Mouse (Mus musculus) heart, embryonic 16.5 days (tissue): Measurements from ENCODE around the gene Eef2k. TPM values are rescaled to one million over a fixed set of nuclear protein-coding genes. Genes with fewer than 3 reads are reported as not detected.

ENCODE experiments used
- ATAC-seq: fragments of 200-750 bp; cut with Nextera tagmentation; replicated peaks from 2 replicates; pipeline ENCODE4 v1.8.0; 2017; ENCODE audit warnings: moderate number of reproducible peaks; ENCODE audit not compliant: insufficient read depth, low FRiP score; ENCODE audit errors: extremely low read depth
- H3K27ac ChIP-seq: fragments of 300-500 bp; sonication (generic); 2 replicates; pipeline ENCODE4 v1.5.1; 2014; ENCODE audit warnings: mild to moderate bottlenecking, low read length, control low read depth, moderate library complexity
- H3K27me3 ChIP-seq: fragments of 300-500 bp; sonication (generic); 2 replicates; pipeline ENCODE4 v1.6.1; 2014; ENCODE audit warnings: low read length, mixed read lengths; ENCODE audit not compliant: control insufficient read depth, insufficient read depth
- H3K36me3 ChIP-seq: fragments of 300-500 bp; sonication (generic); 2 replicates; pipeline ENCODE4 v1.6.1; 2014; ENCODE audit not compliant: control insufficient read depth, insufficient read depth
- H3K4me1 ChIP-seq: fragments of 300-500 bp; sonication (generic); 2 replicates; pipeline ENCODE4 v1.6.1; 2014; ENCODE audit warnings: low read length, mixed read lengths; ENCODE audit not compliant: control insufficient read depth, insufficient read depth
- H3K4me2 ChIP-seq: fragments of 300-500 bp; sonication (generic); 2 replicates; pipeline ENCODE4 v1.6.1; 2014; ENCODE audit warnings: low read depth, mild to moderate bottlenecking, control low read depth, low read length
- H3K4me3 ChIP-seq: fragments of 300-500 bp; sonication (generic); 2 replicates; pipeline ENCODE4 v1.5.1; 2014; ENCODE audit warnings: mild to moderate bottlenecking, control low read depth, low read length
- H3K9ac ChIP-seq: fragments of 300-500 bp; sonication (generic); 2 replicates; pipeline ENCODE4 v1.6.1; 2014; ENCODE audit warnings: low read length, control low read depth
- H3K9me3 ChIP-seq: fragments of 300-500 bp; sonication (generic); replicated peaks from 2 replicates; pipeline ENCODE4 v1.6.1; 2016; ENCODE audit warnings: low read length; ENCODE audit not compliant: control insufficient read depth
- WGBS: fragments of 180-500 bp; shearing (Covaris S2); extraction: QIAGEN DNeasy Blood & Tissue Kit; methylation state at CpG from one replicate; pipeline ENCODE4 v1.1.7; 2014; 5-methylcytosine and 5-hydroxymethylcytosine counted together
- polyA plus RNA-seq: library from polyadenylated mRNA; unstranded; fragments of >200 nt; fragmentation: Nextera tagmentation; extraction: Ambion mirVana; gene quantifications from 2 replicates; pipeline ENCODE4 v1.2.1, GENCODE M21; 2015

Eef2k gene
- polyA plus RNA-seq, 1 experiment from 2014 or later: 35.8 TPM

GRCm38 (mm10) chr7:120881451-120881850 is 38.8 kb downstream of the Eef2k start:
- H3K27me3 ChIP-seq: no peaks in the 10 kb centered on the region
- no peak for ATAC-seq
- peaks cover 38% of the 10 kb centered on the region for H3K36me3 ChIP-seq

GRCm38 (mm10) chr7:120882674-120883073 is 40.0 kb downstream of the Eef2k start:
- WGBS: 76% methylated on average over 4 of the region's 4 CpGs
- peaks cover 50% of the 10 kb centered on the region for H3K36me3 ChIP-seq
- H3K27me3 ChIP-seq: no peaks in the 10 kb centered on the region
- no peak overlapping the region for H3K9ac ChIP-seq
- no peak overlapping the region for H3K4me2 ChIP-seq
- no peak for ATAC-seq
- no peak overlapping the region for H3K27ac ChIP-seq
- no peaks in the 10 kb centered on the region for H3K9me3 ChIP-seq
- no peaks in the 10 kb centered on the region for H3K4me1 ChIP-seq
- no peak overlapping the region for H3K4me3 ChIP-seq

More at GRCm38 (mm10) chr7:120881451-120881850, 38.8 kb downstream of the Eef2k start:
- no peaks in the 10 kb centered on the region for H3K9me3 ChIP-seq
- no peak overlapping the region for H3K4me2 ChIP-seq
- H3K4me3 ChIP-seq: no peak overlapping the region
- no peak overlapping the region for H3K27ac ChIP-seq
- 70% methylated on average over 2 of the region's 2 CpGs for WGBS
- H3K4me1 ChIP-seq: no peaks in the 10 kb centered on the region
- no peak overlapping the region for H3K9ac ChIP-seq

- no peaks in the 10 kb centered on the region for H3K9me3 ChIP-seq
- H3K4me3 ChIP-seq: no peak overlapping the region
- H3K27me3 ChIP-seq: no peaks in the 10 kb centered on the region
- no peaks in the 10 kb centered on the region for H3K4me1 ChIP-seq
- H3K4me2 ChIP-seq: no peak overlapping the region
- no peak overlapping the region for H3K9ac ChIP-seq
- ATAC-seq: no peak
- H3K27ac ChIP-seq: no peak overlapping the region
- 75% methylated on average over 4 of the region's 4 CpGs for WGBS
- H3K36me3 ChIP-seq: peaks cover 49% of the 10 kb centered on the region
Observed at GRCm38 (mm10) chr7:120883523-120884290, 41.1 kb downstream of the Eef2k start.

GRCm38 (mm10) chr7:120884746-120885145 is 42.1 kb downstream of the Eef2k start:
- Histone ChIP-seq H3K4me3 (no peak overlapping the region), H3K36me3 (peaks cover 53% of the 10 kb centered on the region)
- WGBS: 93% methylated on average over 4 of the region's 4 CpGs

GRCm38 (mm10) chr7:120893123-120893522 is 50.5 kb downstream of the Eef2k start:
- H3K4me1 ChIP-seq: peaks cover 5% of the 10 kb centered on the region; the same call in 1 of the 2 replicates
- no peak overlapping the region for H3K4me3 ChIP-seq
- H3K27ac ChIP-seq: no peak overlapping the region
- H3K27me3 ChIP-seq: no peaks in the 10 kb centered on the region
- H3K36me3 ChIP-seq: peaks cover 43% of the 10 kb centered on the region
- no peak overlapping the region for H3K9ac ChIP-seq
- no peak overlapping the region for H3K4me2 ChIP-seq
- 66% methylated on average over 5 of the region's 5 CpGs for WGBS
- no peaks in the 10 kb centered on the region for H3K9me3 ChIP-seq
- ATAC-seq: no peak

More at GRCm38 (mm10) chr7:120884746-120885145, 42.1 kb downstream of the Eef2k start:
- Histone ChIP-seq H3K9me3 (no peaks in the 10 kb centered on the region), H3K27ac (no peak overlapping the region), H3K4me1 (no peaks in the 10 kb centered on the region), H3K9ac (no peak overlapping the region), H3K27me3 (no peaks in the 10 kb centered on the region), H3K4me2 (no peak overlapping the region)
- ATAC-seq: no peak

- 55% methylated on average over 7 of the region's 7 CpGs for WGBS
- H3K27ac ChIP-seq: no peak overlapping the region
- no peak overlapping the region for H3K4me2 ChIP-seq
- no peaks in the 10 kb centered on the region for H3K9me3 ChIP-seq
- H3K4me3 ChIP-seq: no peak overlapping the region
- H3K36me3 ChIP-seq: peaks cover 36% of the 10 kb centered on the region
- no peak overlapping the region for H3K9ac ChIP-seq
- H3K4me1 ChIP-seq: peaks cover 5% of the 10 kb centered on the region; the same call in 1 of the 2 replicates
- H3K27me3 ChIP-seq: no peaks in the 10 kb centered on the region
- ATAC-seq: no peak
Observed at GRCm38 (mm10) chr7:120897054-120897453, 54.4 kb downstream of the Eef2k start.

GRCm38 (mm10) chr7:120897711-120898335 is 55.2 kb downstream of the Eef2k start:
- H3K4me1 ChIP-seq: peaks cover 5% of the 10 kb centered on the region; the same call in 1 of the 2 replicates
- no peaks in the 10 kb centered on the region for H3K9me3 ChIP-seq
- no peak overlapping the region for H3K4me2 ChIP-seq
- 83% methylated on average over 9 of the region's 9 CpGs for whole genome bisulfite sequencing
- no peaks in the 10 kb centered on the region for H3K27me3 ChIP-seq
- no peak for ATAC-seq
- peaks cover 32% of the 10 kb centered on the region; the same call in 1 of the 2 replicates for H3K36me3 ChIP-seq
- no peak overlapping the region for H3K27ac ChIP-seq
- no peak overlapping the region; the same call in 1 of the 2 replicates for H3K9ac ChIP-seq
- no peak overlapping the region for H3K4me3 ChIP-seq

GRCm38 (mm10) chr7:120900191-120900590 is 57.6 kb downstream of the Eef2k start:
- no peak for ATAC-seq
- peaks cover 5% of the 10 kb centered on the region; the same call in 1 of the 2 replicates for H3K4me1 ChIP-seq
- 55% methylated on average over 4 of the region's 4 CpGs for WGBS
- peaks cover 24% of the 10 kb centered on the region; the same call in 1 of the 2 replicates for H3K36me3 ChIP-seq
- H3K27ac ChIP-seq: no peak overlapping the region
- no peaks in the 10 kb centered on the region for H3K9me3 ChIP-seq
- no peaks in the 10 kb centered on the region for H3K27me3 ChIP-seq
- H3K4me2 ChIP-seq: no peak overlapping the region
- H3K4me3 ChIP-seq: no peak overlapping the region
- no peak overlapping the region for H3K9ac ChIP-seq

GRCm38 (mm10) chr7:120901701-120902100 is 59.1 kb downstream of the Eef2k start:
- Histone ChIP-seq H3K36me3 (peaks cover 15% of the 10 kb centered on the region; the same call in 1 of the 2 replicates), H3K9ac (no peak overlapping the region), H3K4me2 (no peak overlapping the region), H3K27ac (no peak overlapping the region), H3K4me3 (no peak overlapping the region), H3K4me1 (peaks cover 3% of the 10 kb centered on the region; the same call in 1 of the 2 replicates), H3K9me3 (no peaks in the 10 kb centered on the region), H3K27me3 (no peaks in the 10 kb centered on the region)
- WGBS: 53% methylated on average over 8 of the region's 8 CpGs
- ATAC-seq: no peak
